Mouse (Mus musculus): ENCODE results near the gene Trpc4ap.

Gene Trpc4ap

DNA sequence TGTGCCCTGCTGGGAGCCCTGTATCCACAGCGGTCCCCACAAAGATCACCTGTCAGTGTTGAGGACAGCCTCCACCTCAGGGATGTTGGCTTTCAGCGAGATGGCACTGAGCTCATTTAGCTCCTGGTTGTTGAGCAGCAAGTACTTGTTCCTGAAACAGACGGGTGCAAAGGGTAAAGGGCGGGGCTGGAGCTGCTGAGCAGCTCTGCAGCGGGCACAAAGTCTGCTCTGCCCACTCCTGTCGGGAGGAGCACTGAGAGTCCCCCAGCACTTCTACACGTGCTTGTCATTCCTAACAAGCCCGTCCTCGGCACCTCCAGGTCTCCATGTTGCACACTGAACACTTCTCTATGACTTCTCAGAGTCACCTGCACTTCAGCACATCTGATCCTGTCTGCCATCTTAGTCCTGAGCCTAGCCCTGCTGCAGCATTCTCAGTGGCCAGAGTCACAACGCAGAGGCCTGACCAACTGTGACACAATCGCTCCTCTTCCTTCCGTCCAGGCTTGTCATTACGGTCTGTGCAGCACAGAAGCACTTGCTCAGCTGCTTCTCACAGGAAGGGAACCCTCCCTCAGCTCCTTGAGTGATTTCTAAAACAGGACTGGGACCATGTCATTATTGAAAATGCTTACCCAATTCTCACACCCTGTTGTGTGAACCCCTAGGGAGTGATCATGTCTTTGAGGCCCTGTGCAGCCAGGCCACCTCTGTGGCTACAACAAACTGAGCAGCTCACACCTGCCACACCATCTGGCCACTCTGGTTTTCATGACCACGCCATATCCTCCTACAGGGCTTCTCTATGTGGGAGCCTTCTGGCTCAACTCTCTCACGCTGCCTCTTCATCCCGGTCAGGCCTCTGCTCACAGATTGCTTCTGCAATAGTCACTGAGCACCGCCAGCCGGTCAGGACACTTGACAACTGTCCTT lies 50.4 kb downstream of the Trpc4ap start:
- no peak for DNase-seq (ENCODE audit: low read depth, low spot score)

DNA sequence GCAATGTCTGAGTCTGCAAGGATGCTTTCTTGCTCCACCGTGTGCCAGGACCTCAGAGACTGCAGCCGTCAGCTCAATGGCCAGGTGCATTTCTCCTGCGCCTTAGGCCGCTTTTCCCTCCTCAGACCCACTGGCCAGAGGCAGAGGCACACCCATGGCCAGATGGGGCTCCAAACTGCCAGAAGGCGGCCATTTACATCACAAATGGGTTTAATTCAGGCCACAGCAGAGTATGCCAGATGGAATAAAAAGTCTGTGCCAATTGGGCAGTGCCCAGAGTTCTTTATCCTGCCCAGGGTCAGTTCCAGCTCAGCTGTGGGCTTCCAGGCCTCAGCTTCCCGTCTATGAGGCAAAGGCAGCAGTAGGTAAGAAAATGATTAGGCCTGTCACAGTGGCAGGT lies 51.5 kb downstream of the Trpc4ap start:
- no peak for DNase-seq (ENCODE audit: low read depth, low spot score)

DNA sequence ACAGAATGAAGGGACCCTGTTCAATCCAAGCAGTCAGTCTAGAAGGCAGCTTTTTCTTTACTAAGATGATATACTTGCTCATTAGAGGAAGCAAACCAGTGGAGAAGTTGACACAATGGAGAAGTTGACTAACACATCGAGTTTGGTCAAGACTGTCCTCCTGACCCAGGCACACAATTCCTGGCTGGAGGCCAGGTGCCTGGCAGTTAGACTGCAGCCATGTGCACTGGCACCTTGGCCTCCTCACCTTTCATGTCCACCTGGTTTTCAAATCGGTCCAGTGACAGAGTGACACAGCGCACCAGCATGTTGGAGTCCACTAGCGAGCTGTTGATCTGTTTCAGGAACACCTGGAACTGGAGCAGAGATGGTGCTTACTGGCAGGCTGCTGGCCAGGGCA lies 54.8 kb downstream of the Trpc4ap start:
- DNase-seq (ENCODE audit: low read depth, low spot score): no peak

DNA sequence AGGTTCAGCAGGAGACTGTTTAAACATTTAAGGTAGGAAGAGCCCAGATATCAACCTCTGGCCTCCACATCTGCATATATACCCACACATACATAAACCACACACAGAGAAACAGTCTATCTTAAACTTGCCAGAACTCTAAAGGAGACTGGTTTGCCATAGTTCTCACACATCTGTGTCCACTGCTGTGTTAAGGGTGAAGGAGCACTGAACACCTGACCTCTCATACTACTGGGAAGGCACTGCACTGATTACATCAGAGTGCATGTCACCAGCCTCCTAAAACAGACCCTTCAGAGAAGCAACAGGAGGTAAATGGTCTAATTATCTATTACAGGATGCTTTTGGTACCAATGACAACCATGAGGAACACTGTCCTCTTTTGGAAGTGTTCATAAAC lies 55.3 kb downstream of the Trpc4ap start:
- DNase-seq (ENCODE audit: low read depth, low spot score): no peak

DNA sequence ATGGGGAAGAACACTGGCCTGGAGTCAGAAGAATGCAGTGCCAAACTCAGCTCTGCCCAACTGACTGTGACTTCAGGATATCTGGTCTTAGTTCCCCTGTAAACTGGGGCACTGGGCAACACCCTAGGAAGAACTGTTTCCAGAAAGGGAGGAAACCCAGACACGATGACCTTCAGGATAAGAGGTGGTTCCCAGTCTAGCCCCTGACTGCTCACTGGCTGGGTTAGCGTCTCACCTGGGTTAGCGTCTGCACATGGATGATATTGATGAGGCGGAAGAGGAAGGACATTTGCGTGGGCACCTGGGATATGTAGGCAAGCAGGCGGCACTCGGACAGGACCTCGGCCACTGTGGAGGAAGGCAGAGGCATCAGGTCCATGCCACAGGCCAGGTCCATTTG lies 56.2 kb downstream of the Trpc4ap start:
- no peak for DNase-seq (ENCODE audit: low read depth, low spot score)

DNA sequence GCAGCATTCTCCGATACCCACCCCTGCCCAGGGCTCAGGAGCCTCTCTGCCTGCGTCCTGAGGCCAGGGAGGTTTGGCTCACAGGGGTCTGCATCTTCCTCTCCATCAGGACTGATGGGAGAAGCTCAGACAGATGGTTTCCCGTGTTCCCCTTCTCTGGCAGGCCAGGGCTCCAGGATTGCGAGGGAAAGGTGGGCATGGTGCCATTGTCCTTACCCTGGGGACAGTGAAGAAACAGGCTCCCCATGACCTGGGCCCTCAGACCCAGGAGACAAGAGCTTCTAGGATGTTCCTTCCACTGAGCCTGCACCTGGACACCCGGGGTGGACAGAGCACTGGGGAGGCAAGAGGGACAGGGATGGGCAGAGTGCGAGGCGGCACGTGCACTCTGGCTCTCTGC lies 57.6 kb downstream of the Trpc4ap start:
- DNase-seq (ENCODE audit: low read depth, low spot score): no peak

DNA sequence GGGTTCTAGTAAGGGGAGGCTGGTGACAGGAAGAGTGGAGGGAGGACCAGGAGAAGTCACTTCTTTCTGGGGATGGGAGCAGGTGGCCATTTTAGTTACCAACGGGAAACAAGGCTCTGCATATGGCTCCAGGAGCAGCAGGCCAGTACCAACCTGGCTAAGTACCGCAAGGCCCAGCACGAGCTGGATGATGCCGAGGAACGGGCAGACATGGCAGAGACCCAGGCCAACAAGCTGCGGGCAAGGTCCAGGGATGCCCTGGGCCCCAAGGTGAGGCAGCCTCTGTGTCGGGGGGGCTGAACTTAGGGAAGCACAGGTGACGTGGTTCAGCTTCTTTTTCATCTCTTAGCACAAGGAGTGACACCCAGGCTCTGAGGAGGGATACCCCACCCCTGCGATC lies 58.5 kb downstream of the Trpc4ap start:
- DNase-seq (ENCODE audit: low read depth, low spot score): no peak

DNA sequence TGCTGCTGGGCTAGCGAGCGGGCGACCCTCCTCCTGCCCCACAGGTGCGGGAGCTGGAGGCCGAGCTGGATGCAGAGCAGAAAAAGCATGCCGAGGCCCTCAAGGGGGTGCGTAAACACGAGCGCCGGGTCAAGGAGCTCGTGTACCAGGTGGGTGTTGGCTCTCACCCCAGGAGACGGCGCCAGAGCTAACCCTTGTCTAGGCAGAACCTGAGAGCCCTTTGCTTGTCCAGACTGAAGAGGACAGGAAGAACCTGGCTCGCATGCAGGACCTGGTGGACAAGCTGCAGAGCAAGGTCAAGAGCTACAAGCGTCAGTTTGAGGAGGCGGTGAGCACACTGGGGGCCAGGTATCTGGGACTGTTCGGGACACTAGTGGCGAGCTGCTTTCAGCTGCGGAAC lies 59.1 kb downstream of the Trpc4ap start:
- DNase-seq (ENCODE audit: low read depth, low spot score): no peak

DNA sequence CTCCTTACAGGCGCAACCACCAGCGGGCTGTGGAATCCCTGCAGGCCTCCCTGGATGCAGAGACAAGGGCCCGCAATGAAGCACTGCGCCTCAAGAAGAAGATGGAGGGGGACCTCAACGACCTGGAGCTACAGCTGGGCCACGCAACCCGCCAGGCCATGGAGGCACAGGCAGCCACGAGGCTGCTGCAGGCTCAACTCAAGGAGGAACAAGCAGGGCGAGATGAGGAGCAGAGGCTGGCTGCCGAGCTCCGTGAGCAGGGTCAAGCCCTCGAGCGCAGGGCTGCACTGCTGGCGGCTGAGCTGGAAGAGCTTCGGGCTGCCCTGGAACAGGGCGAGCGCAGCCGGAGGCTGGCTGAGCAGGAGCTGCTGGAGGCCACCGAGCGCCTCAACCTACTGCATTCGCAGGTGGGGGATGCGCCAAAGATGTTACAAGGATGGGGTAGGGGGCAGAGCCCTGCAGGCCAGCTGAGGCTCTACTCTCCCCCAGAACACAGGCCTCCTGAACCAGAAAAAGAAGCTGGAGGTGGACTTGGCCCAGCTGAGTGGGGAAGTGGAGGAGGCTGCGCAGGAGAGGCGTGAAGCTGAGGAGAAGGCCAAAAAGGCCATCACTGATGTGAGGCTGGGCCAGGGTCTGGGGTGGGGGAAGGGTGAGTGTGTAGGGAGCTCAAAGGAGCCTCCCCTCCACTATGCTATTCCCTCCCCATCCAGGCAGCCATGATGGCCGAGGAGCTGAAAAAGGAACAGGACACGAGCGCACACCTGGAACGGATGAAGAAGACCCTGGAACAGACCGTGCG lies 59.8 kb downstream of the Trpc4ap start:
- no peak for DNase-seq (ENCODE audit: low read depth, low spot score)

DNA sequence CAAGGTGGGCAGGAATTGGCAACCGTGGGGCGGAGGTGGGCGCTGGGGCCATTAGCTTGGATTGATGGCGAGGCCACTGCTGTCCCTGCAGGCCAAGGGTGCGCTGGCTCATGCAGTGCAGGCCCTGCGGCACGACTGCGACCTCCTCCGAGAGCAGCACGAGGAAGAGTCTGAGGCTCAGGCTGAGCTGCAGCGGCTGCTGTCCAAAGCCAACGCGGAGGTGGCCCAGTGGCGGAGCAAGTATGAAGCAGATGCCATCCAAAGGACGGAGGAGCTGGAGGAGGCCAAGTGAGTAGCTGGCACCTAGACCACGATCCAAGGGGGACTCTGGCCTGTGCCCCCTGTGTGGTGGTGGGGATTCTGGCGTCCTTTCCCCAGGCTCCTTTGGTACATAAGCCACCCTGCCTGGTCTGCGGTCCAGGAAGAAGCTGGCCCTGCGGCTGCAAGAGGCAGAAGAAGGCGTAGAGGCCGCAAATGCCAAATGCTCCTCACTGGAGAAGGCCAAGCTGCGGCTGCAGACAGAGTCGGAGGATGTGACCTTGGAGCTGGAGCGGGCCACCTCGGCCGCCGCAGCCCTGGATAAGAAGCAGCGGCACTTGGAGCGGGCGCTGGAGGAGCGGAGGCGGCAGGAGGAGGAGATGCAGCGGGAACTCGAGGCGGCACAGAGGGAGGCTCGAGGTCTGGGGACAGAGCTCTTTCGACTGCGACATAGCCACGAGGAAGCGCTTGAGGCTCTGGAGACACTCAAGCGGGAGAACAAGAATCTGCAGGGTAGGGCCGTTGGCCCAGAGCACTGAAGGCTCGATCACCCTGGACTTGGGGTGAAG lies 61.4 kb downstream of the Trpc4ap start:
- DNase-seq (ENCODE audit: low read depth, low spot score): no peak

DNA sequence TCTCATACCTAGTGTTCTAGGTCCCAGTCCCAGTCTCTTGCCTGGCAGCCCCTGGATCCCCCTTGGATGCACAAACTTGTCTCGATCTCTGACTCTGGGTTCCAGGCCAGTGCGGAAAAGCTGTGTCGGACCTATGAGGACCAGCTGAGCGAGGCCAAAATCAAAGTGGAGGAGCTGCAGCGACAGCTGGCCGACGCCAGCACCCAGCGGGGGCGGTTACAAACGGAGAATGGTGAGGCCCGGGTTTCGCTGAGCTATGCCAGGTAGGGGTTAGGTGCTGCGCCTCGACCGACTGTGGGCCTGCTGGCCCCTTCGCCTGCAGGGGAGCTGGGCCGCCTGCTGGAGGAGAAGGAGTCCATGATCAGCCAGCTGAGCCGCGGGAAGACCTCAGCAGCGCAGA lies 62.0 kb downstream of the Trpc4ap start:
- DNase-seq (ENCODE audit: low read depth, low spot score): no peak

DNA sequence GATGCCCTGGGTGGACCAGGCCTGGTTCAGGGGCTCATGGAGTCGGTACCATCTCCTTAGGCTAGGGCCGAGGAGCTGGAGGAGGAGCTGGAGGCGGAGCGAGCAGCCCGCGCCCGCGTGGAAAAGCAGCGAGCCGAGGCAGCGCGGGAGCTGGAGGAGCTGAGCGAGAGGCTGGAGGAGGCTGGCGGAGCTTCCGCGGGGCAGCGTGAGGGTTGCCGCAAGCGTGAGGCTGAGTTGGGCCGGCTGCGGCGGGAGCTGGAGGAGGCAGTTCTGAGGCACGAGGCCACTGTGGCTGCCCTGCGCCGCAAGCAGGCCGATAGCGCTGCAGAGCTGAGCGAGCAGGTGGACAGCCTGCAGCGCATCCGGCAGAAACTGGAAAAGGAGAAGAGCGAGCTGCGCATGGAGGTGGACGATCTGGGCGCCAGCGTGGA lies 62.9 kb downstream of the Trpc4ap start:
- no peak for DNase-seq (ENCODE audit: low read depth, low spot score)

DNA sequence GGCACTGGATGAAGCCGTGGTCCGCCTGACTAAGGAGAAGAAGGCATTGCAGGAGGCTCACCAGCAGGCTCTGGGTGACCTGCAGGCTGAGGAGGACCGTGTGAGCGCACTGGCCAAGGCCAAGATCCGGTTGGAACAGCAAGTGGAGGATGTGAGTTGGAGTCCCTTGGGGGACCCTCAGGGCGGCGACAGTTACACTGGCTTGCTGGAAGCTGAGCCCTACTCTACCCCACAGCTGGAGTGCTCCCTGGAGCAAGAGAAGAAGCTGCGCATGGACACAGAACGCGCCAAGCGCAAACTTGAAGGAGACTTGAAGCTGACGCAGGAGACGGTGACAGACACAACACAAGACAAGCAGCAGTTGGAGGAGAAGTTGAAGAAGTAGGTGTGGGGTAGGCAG lies 63.7 kb downstream of the Trpc4ap start:
- DNase-seq (ENCODE audit: low read depth, low spot score): no peak

DNA sequence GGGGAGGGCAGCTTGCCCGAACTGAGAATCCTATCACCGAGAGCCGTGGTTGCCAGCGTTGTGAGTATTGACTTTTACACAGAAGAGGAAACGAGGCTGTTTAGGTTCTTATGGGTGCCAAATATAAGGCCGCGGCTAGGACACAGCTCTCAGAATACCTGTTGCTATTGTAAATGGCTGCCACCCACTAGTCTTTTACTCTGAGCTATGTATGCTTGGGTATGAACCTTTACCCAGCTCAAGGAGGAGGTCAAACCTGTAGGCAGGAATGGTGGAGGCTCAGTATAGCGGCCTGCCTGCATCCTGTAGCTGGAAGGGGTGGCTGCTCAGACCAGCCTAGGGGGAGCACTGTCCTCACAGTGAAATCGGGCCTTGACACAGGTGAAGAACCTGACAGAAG lies 64.1 kb downstream of the Trpc4ap start:
- DNase-seq (ENCODE audit: low read depth, low spot score): no peak

DNA sequence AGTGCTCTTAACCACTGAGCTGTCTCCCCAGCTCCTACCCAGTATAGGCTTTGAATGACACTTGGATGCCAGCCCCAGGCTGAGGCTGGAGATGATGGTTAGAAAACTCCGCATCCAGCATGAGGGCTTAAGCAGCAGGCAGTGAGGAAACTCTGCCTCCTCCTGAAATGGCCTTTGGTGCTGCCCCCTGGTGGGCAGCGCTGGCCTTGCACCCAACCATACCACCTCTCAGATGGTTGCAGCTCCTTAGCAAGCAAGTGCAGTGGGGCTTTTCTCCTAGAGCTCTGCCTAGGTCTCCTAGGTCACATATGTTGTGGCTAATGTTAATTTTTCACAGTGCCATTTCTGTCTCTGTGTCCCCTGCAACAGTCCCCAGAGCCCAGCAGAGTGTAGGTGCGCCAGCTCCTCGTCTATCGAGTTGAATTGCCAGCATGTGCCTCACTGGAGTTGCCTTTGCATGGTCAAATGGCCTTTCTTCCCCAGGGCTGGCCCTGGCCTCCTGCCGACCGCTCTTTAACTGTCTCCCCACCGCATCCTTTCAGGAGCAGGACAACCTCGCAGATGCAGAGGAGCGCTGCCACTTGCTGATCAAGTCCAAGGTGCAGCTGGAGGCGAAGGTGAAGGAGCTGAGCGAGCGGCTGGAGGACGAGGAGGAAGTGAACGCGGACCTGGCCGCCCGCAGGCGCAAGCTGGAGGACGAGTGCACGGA lies 65.0 kb downstream of the Trpc4ap start:
- peak; percentile 61 for DNase-seq (ENCODE audit: low read depth, low spot score)

DNA sequence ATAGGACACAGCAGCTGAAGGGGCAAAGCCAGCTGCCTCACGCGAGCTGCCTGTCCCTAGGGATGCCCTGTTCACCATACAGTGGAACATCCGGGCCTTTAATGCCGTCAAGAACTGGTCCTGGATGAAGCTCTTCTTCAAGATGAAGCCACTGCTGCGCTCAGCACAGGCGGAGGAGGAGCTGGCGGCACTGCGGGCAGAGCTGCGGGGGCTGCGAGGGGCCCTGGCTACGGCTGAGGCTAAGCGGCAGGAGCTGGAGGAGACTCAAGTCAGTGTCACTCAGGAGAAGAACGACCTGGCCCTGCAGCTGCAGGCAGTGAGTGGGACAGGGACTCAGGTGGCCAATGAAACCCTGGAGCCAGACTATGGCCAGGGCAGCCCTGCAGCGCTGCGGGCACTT lies 65.9 kb downstream of the Trpc4ap start:
- DNase-seq (ENCODE audit: low read depth, low spot score): no peak

DNA sequence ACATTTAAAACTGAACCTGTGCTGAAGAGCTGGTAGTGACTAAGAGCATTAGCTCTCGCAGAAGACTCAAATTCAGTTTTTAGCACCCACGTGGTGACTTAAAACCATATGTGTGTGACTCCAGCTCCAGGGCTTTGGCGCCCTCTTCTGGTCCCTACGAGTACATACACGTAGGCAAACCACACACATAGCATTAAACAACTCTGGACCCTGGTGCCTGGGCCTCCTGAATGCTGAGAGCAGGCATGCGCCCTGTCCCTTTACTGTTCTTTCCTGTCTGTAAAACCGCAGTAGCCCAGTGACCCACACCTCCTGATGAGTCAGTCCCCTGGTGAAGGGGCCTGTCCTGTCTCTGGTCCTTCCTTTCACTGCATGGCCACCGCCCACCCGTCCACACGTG lies 67.5 kb downstream of the Trpc4ap start:
- peak; percentile 54 for DNase-seq (ENCODE audit: low read depth, low spot score)

DNA sequence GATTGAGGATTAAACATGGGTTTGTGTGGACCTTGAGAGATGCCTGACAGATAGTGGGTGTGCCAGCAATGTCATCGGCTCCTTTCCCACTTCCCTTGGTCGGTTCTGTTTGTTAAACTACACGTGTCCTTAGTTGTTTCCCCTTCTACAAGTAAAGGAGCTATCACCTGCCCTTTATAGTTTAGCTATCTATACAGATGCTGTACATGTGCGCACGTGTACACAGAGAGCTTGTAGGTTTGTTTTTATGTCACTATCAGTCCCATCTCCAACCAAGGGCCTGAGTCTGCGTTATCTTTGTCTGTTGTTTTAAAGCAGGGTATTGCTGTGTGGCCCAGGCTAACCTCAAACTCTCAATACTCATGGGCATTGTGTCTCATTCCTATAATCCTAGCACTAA lies 68.2 kb downstream of the Trpc4ap start:
- no peak for DNase-seq (ENCODE audit: low read depth, low spot score)

DNA sequence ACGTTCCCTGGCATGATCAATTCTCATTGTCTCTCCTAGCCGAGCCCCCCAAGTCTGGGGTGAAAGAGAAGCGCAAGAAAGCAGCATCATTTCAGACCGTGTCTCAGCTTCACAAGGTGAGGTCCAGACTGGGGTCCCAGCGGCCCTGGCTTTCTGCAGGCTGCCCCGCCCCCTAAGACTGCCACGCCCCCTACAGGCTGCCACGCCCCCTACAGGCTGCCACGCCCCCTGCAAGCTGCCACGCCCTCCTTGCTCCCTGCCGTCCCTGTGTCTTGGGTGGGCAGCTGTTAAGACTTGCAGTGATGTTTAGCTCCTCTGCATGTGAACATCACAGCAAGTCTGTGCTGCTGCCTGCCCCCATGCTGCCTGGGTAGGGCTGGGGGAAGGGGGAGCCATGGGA lies 69.6 kb downstream of the Trpc4ap start:
- DNase-seq (ENCODE audit: low read depth, low spot score): no peak

DNA sequence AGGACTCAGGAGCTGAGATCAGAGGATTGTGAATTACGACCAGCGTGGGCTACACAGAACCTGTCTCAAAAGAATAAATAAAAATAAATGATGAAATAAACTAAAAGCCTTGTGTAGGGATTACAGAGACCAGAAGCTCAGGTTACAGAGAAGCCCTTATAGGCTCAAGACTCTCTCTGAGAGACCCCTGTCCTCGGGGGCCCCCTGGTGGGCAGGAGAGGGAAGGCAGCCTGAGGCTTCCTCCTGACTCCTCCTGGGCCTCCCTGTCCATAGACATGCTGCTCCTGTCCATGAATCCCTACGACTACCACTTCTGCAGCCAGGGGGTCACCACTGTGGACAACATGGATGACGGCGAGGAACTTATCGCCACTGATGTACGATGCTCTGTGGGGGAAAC lies 72.4 kb downstream of the Trpc4ap start:
- peak; percentile 67 for DNase-seq (ENCODE audit: low read depth, low spot score)

DNA sequence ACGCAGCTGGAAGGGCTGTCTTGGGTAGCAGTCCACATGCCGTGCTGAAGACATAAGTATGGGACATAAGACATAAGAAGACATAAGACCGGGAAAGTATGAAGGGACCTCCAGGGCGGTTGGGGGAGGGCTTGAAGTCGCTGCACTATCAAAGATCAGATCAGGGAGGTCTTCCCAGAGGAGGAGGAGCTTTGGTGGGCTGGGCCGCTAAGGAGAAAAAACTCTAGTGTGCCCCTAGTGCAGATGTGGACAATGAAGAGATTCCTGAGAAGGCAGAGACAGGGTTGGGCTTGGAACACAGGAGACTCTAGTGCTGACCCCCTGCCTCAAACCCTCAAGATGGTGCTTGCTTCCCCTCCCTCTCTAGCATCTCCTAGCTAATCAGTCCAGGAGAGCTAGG lies 75.2 kb downstream of the Trpc4ap start:
- no peak for DNase-seq (ENCODE audit: low read depth, low spot score)

Data from retina, postnatal 7 days (tissue).